In genomic region chr11:70345061-70345460, GRCm38 (mm10) we compare ENCODE assay signal across 26 mouse cellular contexts. TPM values are rescaled to one million over a fixed set of nuclear protein-coding genes. Genes with fewer than 3 reads are reported as not detected.
DNase-seq lines count a peak whose midpoint lies in the region; ATAC-seq lines count a peak whose summit lies in the region.
"Had no signal": no experiment of that assay in that cellular context is flagged by ENCODE, and none has a peak within 500 bp of the region (broad histone marks: within the 10 kb centered on the region; RNA-seq: fewer than 3 reads in every experiment).

No protein-coding gene starts in this region.

- H3K36me3 ChIP-seq in forebrain, embryonic 11.5 days (ENCODE audit: control insufficient read depth, insufficient read depth, low read length): no peaks in the 10 kb centered on the region
- no peaks in the 10 kb centered on the region for H3K36me3 ChIP-seq in forebrain, embryonic 14.5 days (ENCODE audit: control insufficient read depth, insufficient read depth, low read length)
- H3K36me3 ChIP-seq in heart, embryonic 10.5 days: no peaks in the 10 kb centered on the region
- H3K36me3 ChIP-seq: embryonic facial prominence, embryonic 10.5 days; embryonic facial prominence, embryonic 12.5 days; forebrain, embryonic 12.5 days; forebrain, embryonic 15.5 days; G1E had no signal

- 90% methylated on average over 10 of the region's 10 CpGs for WGBS in forebrain, embryonic 11.5 days
- 88% methylated on average over 10 of the region's 10 CpGs for WGBS in forebrain, embryonic 14.5 days
- WGBS in heart, embryonic 10.5 days: 62% methylated on average over 10 of the region's 10 CpGs

- H3K4me3 ChIP-seq in forebrain, embryonic 11.5 days (ENCODE audit: low read depth, low read length): no peak overlapping the region
- H3K4me3 ChIP-seq in forebrain, embryonic 14.5 days (ENCODE audit: low read depth, low read length): no peak overlapping the region
- H3K4me3 ChIP-seq in heart, embryonic 10.5 days: no peak overlapping the region
- H3K4me3 ChIP-seq: embryonic facial prominence, embryonic 10.5 days; embryonic facial prominence, embryonic 12.5 days; forebrain, embryonic 12.5 days; forebrain, embryonic 15.5 days had no signal

- H3K4me2 ChIP-seq in forebrain, embryonic 11.5 days (ENCODE audit: low read depth, low read length, severe bottlenecking): no peak overlapping the region
- no peak overlapping the region for H3K4me2 ChIP-seq in forebrain, embryonic 14.5 days (ENCODE audit: low read length)
- H3K4me2 ChIP-seq: embryonic facial prominence, embryonic 12.5 days; forebrain, embryonic 12.5 days; forebrain, embryonic 15.5 days had no signal

- no peak overlapping the region for H3K27ac ChIP-seq in forebrain, embryonic 11.5 days (ENCODE audit: low read depth, low read length)
- H3K27ac ChIP-seq in forebrain, embryonic 14.5 days (ENCODE audit: low read depth, low read length): no peak overlapping the region
- no peak overlapping the region for H3K27ac ChIP-seq in heart, embryonic 10.5 days
- H3K27ac ChIP-seq: embryonic facial prominence, embryonic 10.5 days; embryonic facial prominence, embryonic 12.5 days; forebrain, embryonic 12.5 days; forebrain, embryonic 15.5 days had no signal

- DNase-seq in forebrain, embryonic 11.5 days (ENCODE audit: low spot score): peak; percentile 33
- DNase-seq in forebrain, embryonic 14.5 days (ENCODE audit: low spot score): no peak
- DNase-seq in heart, embryonic 10.5 days (ENCODE audit: low spot score): peak; percentile 68
- no peak for DNase-seq in heart, adult 8-10 months (ENCODE audit: low spot score)
- DNase-seq in left cerebral cortex, postnatal 14 days (ENCODE audit: low spot score in 2 of 2): no peak
- DNase-seq: adrenal gland, adult 8-10 months; adrenal gland, postnatal 14 days; adrenal gland, postnatal 36 days; B cell, adult 2 months; cerebellum, adult 11-12 months; cerebellum, adult 2 months; cerebellum, adult 9-10 months; cerebellum, postnatal 10 days; cerebellum, postnatal 25 days; forebrain, postnatal 0 days had no signal

- no peak overlapping the region for H3K9ac ChIP-seq in forebrain, embryonic 11.5 days (ENCODE audit: low read length)
- H3K9ac ChIP-seq in forebrain, embryonic 14.5 days (ENCODE audit: low read length): no peak overlapping the region
- H3K9ac ChIP-seq: embryonic facial prominence, embryonic 12.5 days; forebrain, embryonic 12.5 days; forebrain, embryonic 15.5 days; forebrain, postnatal 0 days had no signal

- H3K9me3 ChIP-seq in forebrain, embryonic 11.5 days (ENCODE audit: control insufficient read depth, low read length): no peaks in the 10 kb centered on the region
- no peaks in the 10 kb centered on the region for H3K9me3 ChIP-seq in forebrain, embryonic 14.5 days (replicated peaks; ENCODE audit: control insufficient read depth, low read length)
- H3K9me3 ChIP-seq in heart, embryonic 10.5 days: no peaks in the 10 kb centered on the region
- H3K9me3 ChIP-seq: embryonic facial prominence, embryonic 10.5 days; embryonic facial prominence, embryonic 12.5 days; forebrain, embryonic 12.5 days; forebrain, embryonic 15.5 days; G1E had no signal

- intact Hi-C loops in left cerebral cortex, postnatal 14 days (cut with DNase I): no loop called here

- no peaks in the 10 kb centered on the region; the same call in 1 of the 2 replicates for H3K27me3 ChIP-seq in forebrain, embryonic 11.5 days (ENCODE audit: control insufficient read depth, insufficient read depth, low read length)
- no peaks in the 10 kb centered on the region for H3K27me3 ChIP-seq in forebrain, embryonic 14.5 days (replicated peaks; ENCODE audit: control insufficient read depth, insufficient read depth, low read length)
- H3K27me3 ChIP-seq in heart, embryonic 10.5 days (ENCODE audit: insufficient read depth, poor library complexity, severe bottlenecking): peaks cover 30% of the 10 kb centered on the region

- ATAC-seq in forebrain, embryonic 11.5 days (replicated peaks; ENCODE audit: low FRiP score): no peak
- no peak for ATAC-seq in forebrain, embryonic 14.5 days
- ATAC-seq: activated CD4-positive, CD25-positive, alpha-beta regulatory T cell, adult 4 months; CD4-positive, CD25-positive, alpha-beta regulatory T cell, adult 4 months; forebrain, embryonic 15.5 days; forebrain, postnatal 0 days; Patski had no signal

- H3K4me1 ChIP-seq in forebrain, embryonic 11.5 days (replicated peaks; ENCODE audit: control insufficient read depth, insufficient read depth, low read length): no peaks in the 10 kb centered on the region
- no peaks in the 10 kb centered on the region for H3K4me1 ChIP-seq in forebrain, embryonic 14.5 days (ENCODE audit: control insufficient read depth, insufficient read depth, low read length)
- H3K4me1 ChIP-seq in heart, embryonic 10.5 days: no peaks in the 10 kb centered on the region
- H3K4me1 ChIP-seq: embryonic facial prominence, embryonic 10.5 days; embryonic facial prominence, embryonic 12.5 days; forebrain, embryonic 12.5 days; forebrain, embryonic 15.5 days had no signal

RNA-seq across cellular contexts. Expression of gene Alox15, which starts 6.8 kb away (rescaled TPM):
- polyA plus RNA-seq in forebrain, embryonic 11.5 days (2014; fragmentation: Nextera tagmentation; extraction: Ambion mirVana): 0.17 and 0.21 TPM in 2 replicates
- polyA plus RNA-seq in forebrain, embryonic 14.5 days (2014; fragmentation: Nextera tagmentation; extraction: Ambion mirVana): not detected in 2 replicates
- polyA plus RNA-seq in heart, embryonic 10.5 days (2016; fragmentation: Nextera tagmentation; extraction: Ambion mirVana): 0.13 and 0.14 TPM in 2 replicates
- total RNA-seq in heart, adult 8-10 months (2022): 10 to 100 TPM in 1 of 4 experiments, 1 to 10 TPM in 1, under 1 TPM in 2; 0.25 to 79.7 (median 1.2) TPM
- not detected for total RNA-seq in left cerebral cortex, postnatal 14 days (2021)
- total RNA-seq: CH12.LX; forebrain, postnatal 0 days; G1E had no signal
- polyA plus RNA-seq: CD4-positive, CD25-positive, alpha-beta regulatory T cell, adult 4 months; forebrain, embryonic 15.5 days; forebrain, postnatal 0 days; G1E; Patski had no signal

RNA-seq across cellular contexts. Expression of gene Alox12e, which starts 22.6 kb away (rescaled TPM):
- polyA plus RNA-seq in forebrain, embryonic 11.5 days (2014; fragmentation: Nextera tagmentation; extraction: Ambion mirVana): not detected in 2 replicates
- not detected in 2 replicates for polyA plus RNA-seq in forebrain, embryonic 14.5 days (2014; fragmentation: Nextera tagmentation; extraction: Ambion mirVana)
- not detected in 2 replicates for polyA plus RNA-seq in heart, embryonic 10.5 days (2016; fragmentation: Nextera tagmentation; extraction: Ambion mirVana)
- not detected for total RNA-seq in heart, adult 8-10 months (2022)
- total RNA-seq in left cerebral cortex, postnatal 14 days (2021): under 1 TPM; 0.35 to 0.76 TPM
- total RNA-seq: adrenal gland, adult 18-20 months; adrenal gland, adult 8-10 months; adrenal gland, postnatal 14 days; adrenal gland, postnatal 36 days had no signal
- polyA plus RNA-seq: activated CD4-positive, CD25-positive, alpha-beta regulatory T cell, adult 4 months; CD4-positive, CD25-positive, alpha-beta regulatory T cell, adult 4 months; cerebellum, adult 2 months; cortical plate, adult 2 months; embryonic facial prominence, embryonic 10.5 days; embryonic facial prominence, embryonic 12.5 days; forebrain, embryonic 12.5 days; forebrain, embryonic 15.5 days; G1E; Patski had no signal

Comparison
In these comparisons a context has a peak if more than half of its experiments do, and no peak if none do; other contexts are left out.
1. DNase-seq: peak in forebrain, embryonic 11.5 days (single experiment) and heart, embryonic 10.5 days (single experiment); none in forebrain, embryonic 14.5 days (single experiment), heart, adult 8-10 months (single experiment) and left cerebral cortex, postnatal 14 days (0 of 2).